Mouse (Mus musculus): ENCODE results near the gene Gnb1l.

DNA sequence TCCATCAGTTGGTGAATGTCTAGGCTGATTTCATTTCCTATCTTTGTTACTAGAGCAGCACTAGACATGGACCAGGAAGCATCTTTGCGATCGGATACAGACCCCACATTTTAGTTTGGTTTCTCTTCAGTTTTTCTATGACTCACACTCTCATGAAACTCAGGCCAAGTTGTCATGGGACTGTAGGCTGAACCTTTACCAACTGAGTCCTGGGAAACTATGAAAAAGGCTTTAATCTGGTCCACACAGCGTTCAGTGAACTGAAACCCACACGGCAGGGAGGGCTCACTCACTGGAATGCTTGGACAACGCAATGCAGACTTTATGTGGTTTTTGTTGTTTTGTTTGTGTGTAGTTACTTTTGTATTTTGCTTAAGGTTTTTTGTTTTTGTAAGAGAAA is 30.1 kb downstream of the Gnb1l start:
- TF ChIP-seq CTCF (IDR thresholded peaks at IDR 0.05; ENCODE audit: extremely low read depth, insufficient read length, insufficient replicate concordance, low read depth, low read length) (no peak), POLR2A (IDR thresholded peaks at IDR 0.05; ENCODE audit: low read depth, low read length) (no peak)
